Comparison of ENCODE assay signal across 7 mouse cellular contexts in the genomic region with DNA sequence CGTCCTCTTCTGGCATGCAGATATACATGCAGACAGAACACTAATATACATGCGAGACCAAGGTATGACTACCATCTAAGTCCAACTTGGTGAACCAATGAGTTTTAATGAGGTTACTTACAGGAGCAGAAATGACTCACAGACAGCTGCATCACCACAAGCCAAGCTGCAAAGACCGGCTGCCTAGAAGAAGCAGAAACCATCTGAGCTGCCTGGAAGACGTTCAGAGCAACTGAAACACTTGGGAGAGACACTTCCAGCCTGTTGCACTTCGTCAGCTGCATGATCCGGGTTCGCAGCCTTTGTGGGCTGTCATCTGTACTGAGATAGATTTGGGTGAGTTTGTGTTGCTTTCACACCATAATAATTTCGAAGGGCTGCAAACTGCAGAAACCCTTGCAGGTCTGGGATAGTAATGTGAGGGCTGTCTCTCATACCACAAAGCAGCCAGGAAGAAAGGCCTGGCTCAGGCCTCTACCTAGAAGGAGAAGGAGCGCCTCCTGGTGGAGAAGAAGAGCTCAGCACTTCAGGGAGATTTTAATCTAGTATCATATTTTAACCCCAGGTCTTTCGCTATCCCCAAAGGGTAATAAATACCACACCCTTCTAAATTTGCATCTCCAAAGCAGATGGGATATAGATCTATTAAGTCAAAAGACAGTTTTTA. TPM values are rescaled to one million over a fixed set of nuclear protein-coding genes. Genes with fewer than 3 reads are reported as not detected.
DNase-seq lines count a peak whose midpoint lies in the region; ATAC-seq and TF ChIP-seq lines count a peak whose summit lies in the region.

No protein-coding gene starts in this region.

- peak; percentile 87 for TF ChIP-seq CTCF in Patski (IDR thresholded peaks at IDR 0.05)
- peak; percentile 86 for TF ChIP-seq CTCF in heart, postnatal 0 days (IDR thresholded peaks at IDR 0.05; ENCODE audit: low read depth)
- TF ChIP-seq CTCF in liver, embryonic 14.5 days (IDR thresholded peaks at IDR 0.05; ENCODE audit: low read depth): peak; percentile 90

- H3K9ac ChIP-seq in midbrain, embryonic 11.5 days (ENCODE audit: low read length): no peak overlapping the region
- H3K9ac ChIP-seq in midbrain, embryonic 15.5 days: no peak overlapping the region
- no peak overlapping the region; the same call in 1 of the 2 replicates for H3K9ac ChIP-seq in heart, postnatal 0 days (replicated peaks; ENCODE audit: low read depth, low read length)
- H3K9ac ChIP-seq in liver, embryonic 14.5 days (replicated peaks): no peak overlapping the region

- no peak overlapping the region for H3K4me2 ChIP-seq in midbrain, embryonic 11.5 days
- H3K4me2 ChIP-seq in midbrain, embryonic 15.5 days: no peak overlapping the region
- no peak overlapping the region for H3K4me2 ChIP-seq in heart, postnatal 0 days (ENCODE audit: low read depth, low read length)
- H3K4me2 ChIP-seq in liver, embryonic 14.5 days (ENCODE audit: low read depth): no peak overlapping the region

- 51% methylated on average over 10 of the region's 10 CpGs for WGBS in midbrain, embryonic 11.5 days
- 61% methylated on average over 10 of the region's 10 CpGs for WGBS in midbrain, embryonic 15.5 days
- WGBS in heart, postnatal 0 days: 53% methylated on average over 10 of the region's 10 CpGs
- 47% methylated on average over 10 of the region's 10 CpGs for WGBS in liver, embryonic 14.5 days (ENCODE audit: insufficient replicate concordance)

- H3K27me3 ChIP-seq in midbrain, embryonic 11.5 days (ENCODE audit: control insufficient read depth, insufficient read depth, low read length): no peaks in the 10 kb centered on the region
- no peaks in the 10 kb centered on the region for H3K27me3 ChIP-seq in midbrain, embryonic 15.5 days (replicated peaks)
- H3K27me3 ChIP-seq in Patski: no peaks in the 10 kb centered on the region
- H3K27me3 ChIP-seq in heart, postnatal 0 days (ENCODE audit: control insufficient read depth, insufficient read depth, low read length): no peaks in the 10 kb centered on the region
- H3K27me3 ChIP-seq in liver, embryonic 14.5 days (ENCODE audit: control insufficient read depth, insufficient read depth, low read length): no peaks in the 10 kb centered on the region

- CTCF ChIA-PET in Patski (lab: Charles Lee): interaction anchor here (0.7 to 2.1 kb wide), 15 partner anchors 10 to 249 kb away, joined by 3 to 11 read pairs (median 4); no protein-coding TSS in a partner anchor

- DNase-seq in midbrain, embryonic 11.5 days (ENCODE audit: low spot score, missing footprints): peak; percentile 92
- DNase-seq in Patski (ENCODE audit: low read depth, low spot score): no peak
- peak; percentile 85 to 90 for DNase-seq in cerebellum, postnatal 10 days
- DNase-seq in heart, postnatal 0 days (ENCODE audit: low spot score): peak; percentile 64
- DNase-seq in liver, embryonic 14.5 days (ENCODE audit: low read depth in 3 of 3, low spot score in 3 of 3): peak in 2 of 3 experiments; percentile 47 to 50
- peak; percentile 54 for DNase-seq in retina, postnatal 7 days (ENCODE audit: low read depth, low spot score)

- H3K27ac ChIP-seq in midbrain, embryonic 11.5 days (ENCODE audit: low read depth, low read length): no peak overlapping the region
- H3K27ac ChIP-seq in midbrain, embryonic 15.5 days: no peak overlapping the region
- no peak overlapping the region for H3K27ac ChIP-seq in heart, postnatal 0 days (ENCODE audit: low read depth)
- no peak overlapping the region for H3K27ac ChIP-seq in liver, embryonic 14.5 days

- no peak; the same call in 1 of the 2 replicates for ATAC-seq in midbrain, embryonic 11.5 days (ENCODE audit: low FRiP score)
- ATAC-seq in midbrain, embryonic 15.5 days (replicated peaks): no peak
- peak; percentile 33 for ATAC-seq in Patski
- ATAC-seq in heart, postnatal 0 days (ENCODE audit: insufficient read depth, low read depth): no peak
- no peak for ATAC-seq in liver, embryonic 14.5 days (ENCODE audit: insufficient read depth)

- no peaks in the 10 kb centered on the region for H3K9me3 ChIP-seq in midbrain, embryonic 11.5 days (ENCODE audit: control insufficient read depth, low read length)
- H3K9me3 ChIP-seq in midbrain, embryonic 15.5 days: no peaks in the 10 kb centered on the region
- no peaks in the 10 kb centered on the region for H3K9me3 ChIP-seq in heart, postnatal 0 days (replicated peaks; ENCODE audit: control insufficient read depth, low read length)
- H3K9me3 ChIP-seq in liver, embryonic 14.5 days (ENCODE audit: control insufficient read depth, low read length): no peaks in the 10 kb centered on the region

- POLR2A ChIA-PET in Patski (lab: Charles Lee): no interaction called here

- H3K36me3 ChIP-seq in midbrain, embryonic 11.5 days (ENCODE audit: control insufficient read depth, insufficient read depth, low read length): no peaks in the 10 kb centered on the region
- no peaks in the 10 kb centered on the region for H3K36me3 ChIP-seq in midbrain, embryonic 15.5 days (replicated peaks)
- H3K36me3 ChIP-seq in heart, postnatal 0 days (replicated peaks; ENCODE audit: control insufficient read depth, insufficient read depth, low read length): no peaks in the 10 kb centered on the region
- no peaks in the 10 kb centered on the region for H3K36me3 ChIP-seq in liver, embryonic 14.5 days (replicated peaks; ENCODE audit: control insufficient read depth, insufficient read depth, low read depth)

- TF ChIP-seq EP300 in heart, postnatal 0 days (IDR thresholded peaks at IDR 0.05; ENCODE audit: low read depth): no peak
- no peak for TF ChIP-seq EP300 in liver, embryonic 14.5 days (IDR thresholded peaks at IDR 0.05; ENCODE audit: low read depth)

- H3K4me3 ChIP-seq in midbrain, embryonic 11.5 days (ENCODE audit: low read depth, low read length): no peak overlapping the region
- no peak overlapping the region for H3K4me3 ChIP-seq in midbrain, embryonic 15.5 days
- no peak overlapping the region for H3K4me3 ChIP-seq in heart, postnatal 0 days (ENCODE audit: low read depth, low read length)
- H3K4me3 ChIP-seq in liver, embryonic 14.5 days (ENCODE audit: insufficient read depth in 1 of 2, low read depth in 2 of 2, low read length in 2 of 2): no peak overlapping the region

- in situ Hi-C loops in Patski (cut with MboI; ENCODE audit: low pct_unique_long_range_greater_than_20kb): loop anchor here (5.0 to 25.0 kb wide), 3 partner anchors 154 to 494 kb away; partner anchors contain the start of genes Twsg1 and Vapa

- no peaks in the 10 kb centered on the region for H3K4me1 ChIP-seq in midbrain, embryonic 11.5 days (ENCODE audit: control insufficient read depth, insufficient read depth, low read length)
- peaks cover 10% of the 10 kb centered on the region for H3K4me1 ChIP-seq in midbrain, embryonic 15.5 days
- no peaks in the 10 kb centered on the region; the same call in 1 of the 2 replicates for H3K4me1 ChIP-seq in heart, postnatal 0 days (ENCODE audit: control insufficient read depth, insufficient read depth)
- H3K4me1 ChIP-seq in liver, embryonic 14.5 days (replicated peaks; ENCODE audit: control insufficient read depth in 2 of 2, insufficient read depth in 2 of 2, low read length in 1 of 2): peaks cover 11 to 13% of the 10 kb centered on the region in 2 experiments

RNA-seq across cellular contexts. Expression of gene Washc1, which starts 4.6 kb away (rescaled TPM):
- 28.5 and 30.8 TPM in 2 replicates for polyA plus RNA-seq in midbrain, embryonic 11.5 days (2014; fragmentation: Nextera tagmentation; extraction: Ambion mirVana)
- polyA plus RNA-seq in midbrain, embryonic 15.5 days (2015; fragmentation: Nextera tagmentation; extraction: Ambion mirVana): 44.9 and 46.3 TPM in 2 replicates
- 57.7 TPM for polyA plus RNA-seq in Patski (2021)
- total RNA-seq in heart, postnatal 0 days (2014; rRNA removed; ENCODE audit: low replicate concordance): 31.7 and 38.3 TPM in 2 replicates
- 28.3 and 31.5 TPM in 2 replicates for polyA plus RNA-seq in heart, postnatal 0 days (2015; fragmentation: Nextera tagmentation; extraction: Ambion mirVana)
- polyA plus RNA-seq in liver, embryonic 14.5 days (2012; rRNA removed): 9.9 and 12.0 TPM in 2 replicates
- polyA plus RNA-seq in liver, embryonic 14.5 days (2014; fragmentation: Nextera tagmentation; extraction: Ambion mirVana): 12.9 and 16.7 TPM in 2 replicates

RNA-seq across cellular contexts. Expression of gene Ndufv2, which starts 5.4 kb away (rescaled TPM):
- 333 and 347 TPM in 2 replicates for polyA plus RNA-seq in midbrain, embryonic 11.5 days (2014; fragmentation: Nextera tagmentation; extraction: Ambion mirVana)
- 341 and 355 TPM in 2 replicates for polyA plus RNA-seq in midbrain, embryonic 15.5 days (2015; fragmentation: Nextera tagmentation; extraction: Ambion mirVana)
- 294 TPM for polyA plus RNA-seq in Patski (2021)
- total RNA-seq in heart, postnatal 0 days (2014; rRNA removed; ENCODE audit: low replicate concordance): 249 and 285 TPM in 2 replicates
- polyA plus RNA-seq in heart, postnatal 0 days (2015; fragmentation: Nextera tagmentation; extraction: Ambion mirVana): 1,231 and 1,304 TPM in 2 replicates
- 28.6 and 54.6 TPM in 2 replicates for polyA plus RNA-seq in liver, embryonic 14.5 days (2012; rRNA removed)
- polyA plus RNA-seq in liver, embryonic 14.5 days (2014; fragmentation: Nextera tagmentation; extraction: Ambion mirVana): 268 and 273 TPM in 2 replicates

RNA-seq across cellular contexts. Expression of gene Ddx11, which starts 16.6 kb away (rescaled TPM):
- 13.4 and 15.7 TPM in 2 replicates for polyA plus RNA-seq in midbrain, embryonic 11.5 days (2014; fragmentation: Nextera tagmentation; extraction: Ambion mirVana)
- polyA plus RNA-seq in midbrain, embryonic 15.5 days (2015; fragmentation: Nextera tagmentation; extraction: Ambion mirVana): 4.9 and 6.0 TPM in 2 replicates
- 12.7 TPM for polyA plus RNA-seq in Patski (2021)
- total RNA-seq in heart, postnatal 0 days (2014; rRNA removed; ENCODE audit: low replicate concordance): 8.2 and 11.5 TPM in 2 replicates
- 3.5 and 4.2 TPM in 2 replicates for polyA plus RNA-seq in heart, postnatal 0 days (2015; fragmentation: Nextera tagmentation; extraction: Ambion mirVana)
- polyA plus RNA-seq in liver, embryonic 14.5 days (2012; rRNA removed): 5.0 and 7.0 TPM in 2 replicates
- 4.7 and 6.3 TPM in 2 replicates for polyA plus RNA-seq in liver, embryonic 14.5 days (2014; fragmentation: Nextera tagmentation; extraction: Ambion mirVana)

RNA-seq across cellular contexts. Expression of gene Ankrd12, which starts 29.8 kb away (rescaled TPM):
- polyA plus RNA-seq in midbrain, embryonic 11.5 days (2014; fragmentation: Nextera tagmentation; extraction: Ambion mirVana): 32.7 and 36.3 TPM in 2 replicates
- 161 and 170 TPM in 2 replicates for polyA plus RNA-seq in midbrain, embryonic 15.5 days (2015; fragmentation: Nextera tagmentation; extraction: Ambion mirVana)
- 20.4 TPM for polyA plus RNA-seq in Patski (2021)
- total RNA-seq in heart, postnatal 0 days (2014; rRNA removed; ENCODE audit: low replicate concordance): 9.8 and 50.7 TPM in 2 replicates
- 18.2 and 19.7 TPM in 2 replicates for polyA plus RNA-seq in heart, postnatal 0 days (2015; fragmentation: Nextera tagmentation; extraction: Ambion mirVana)
- polyA plus RNA-seq in liver, embryonic 14.5 days (2012; rRNA removed): 1.7 and 2.7 TPM in 2 replicates
- 5.7 and 6.2 TPM in 2 replicates for polyA plus RNA-seq in liver, embryonic 14.5 days (2014; fragmentation: Nextera tagmentation; extraction: Ambion mirVana)
